Mouse (Mus musculus): Measurements from ENCODE around the gene Olfr855. TPM values are rescaled to one million over a fixed set of nuclear protein-coding genes. Genes with fewer than 3 reads are reported as not detected.
A peak's percentile ranks its signal among the peaks of the same experiment; 100 is the strongest.

The Olfr855 gene
- not detected in 2 replicates for polyA plus RNA-seq (2011; ENCODE audit: insufficient read depth, insufficient read length, low read depth, missing spikeins)

DNA sequence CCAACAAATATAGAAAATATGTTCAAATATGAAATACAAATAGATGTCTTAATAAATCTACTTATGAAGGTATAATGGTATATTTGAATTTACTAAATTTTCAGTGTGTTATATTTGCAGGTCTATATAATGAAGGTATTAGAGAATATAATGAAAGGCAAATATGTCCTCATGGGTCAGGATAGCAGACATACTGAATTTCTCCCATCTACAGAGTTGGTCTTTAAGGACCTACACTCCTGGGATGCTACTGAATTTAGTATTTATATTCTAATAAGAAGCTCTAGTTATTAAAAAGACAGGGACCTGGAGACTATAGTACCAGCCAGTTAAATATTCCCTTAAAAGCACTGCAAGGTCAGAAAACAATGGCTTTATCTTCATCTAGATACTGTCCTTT lies at the start of gene Olfr855:
Gene Olfr855, plus strand, starts transcription at position 301 of the 400 bp plus-strand sequence.
- no peaks in the 10 kb centered on the region for H3K27me3 ChIP-seq (ENCODE audit: control insufficient read depth, insufficient read depth, low read length, poor library complexity, severe bottlenecking)
- no peaks in the 10 kb centered on the region for H3K4me1 ChIP-seq (ENCODE audit: control insufficient read depth, insufficient read depth, low read length)

DNA sequence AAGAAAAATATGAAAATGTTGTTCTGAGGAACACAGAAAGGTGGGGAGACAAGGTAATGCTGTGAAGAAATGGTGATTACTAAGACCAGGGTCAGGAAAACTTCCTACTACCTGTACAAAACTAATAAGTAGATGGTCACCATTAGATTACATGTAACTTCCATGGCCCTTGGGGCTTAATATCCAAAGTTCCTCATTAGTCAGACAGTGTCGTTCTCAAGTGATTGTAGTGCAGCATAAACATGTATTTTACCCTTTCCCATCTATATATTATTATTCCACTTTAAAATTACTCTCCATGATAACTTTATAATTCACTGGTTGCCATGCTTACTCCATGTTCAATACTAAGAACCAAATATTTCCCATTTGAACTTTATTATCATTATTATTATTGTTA lies 41.4 kb upstream of the Olfr855 start, which contains the start of gene Olfr853:
Gene Olfr853, minus strand, starts transcription at position 101 of the 400 bp plus-strand sequence.
- Histone ChIP-seq H3K27ac (ENCODE audit: insufficient read depth, low read length) (no peak within 1 kb of the TSS), H3K4me1 (ENCODE audit: control insufficient read depth, insufficient read depth, low read length) (no peaks in the 10 kb centered on the region), H3K9ac (ENCODE audit: low read depth, poor library complexity, severe bottlenecking) (no peak within 1 kb of the TSS), H3K9me3 (replicated peaks; ENCODE audit: control insufficient read depth, insufficient read depth, low read length, poor library complexity, severe bottlenecking) (no peaks in the 10 kb centered on the region), H3K36me3 (ENCODE audit: control insufficient read depth, insufficient read depth, low read length, poor library complexity, severe bottlenecking) (no peaks in the 10 kb centered on the region), H3K4me3 (ENCODE audit: low read depth, low read length) (no peak within 1 kb of the TSS), H3K27me3 (ENCODE audit: control insufficient read depth, insufficient read depth, low read length, poor library complexity, severe bottlenecking) (no peaks in the 10 kb centered on the region)
- TF ChIP-seq CTCF (IDR thresholded peaks at IDR 0.05; ENCODE audit: low read depth, low read length): no peak
- no peak for TF ChIP-seq POLR2A (IDR thresholded peaks at IDR 0.05; ENCODE audit: insufficient read depth, low read length)
- TF ChIP-seq EP300 (IDR thresholded peaks at IDR 0.05; ENCODE audit: insufficient read depth, low read depth, low read length): no peak

More for the DNA sequence above, at the start of gene Olfr855:
- no peak within 1 kb of the TSS for H3K4me3 ChIP-seq (ENCODE audit: low read depth, low read length)
- H3K9ac ChIP-seq (ENCODE audit: low read depth, poor library complexity, severe bottlenecking): no peak within 1 kb of the TSS
- TF ChIP-seq POLR2A (IDR thresholded peaks at IDR 0.05; ENCODE audit: insufficient read depth, low read length): no peak
- TF ChIP-seq CTCF (IDR thresholded peaks at IDR 0.05; ENCODE audit: low read depth, low read length): no peak
- no peak for TF ChIP-seq EP300 (IDR thresholded peaks at IDR 0.05; ENCODE audit: insufficient read depth, low read depth, low read length)
- no peaks in the 10 kb centered on the region for H3K36me3 ChIP-seq (ENCODE audit: control insufficient read depth, insufficient read depth, low read length, poor library complexity, severe bottlenecking)
- no peaks in the 10 kb centered on the region for H3K9me3 ChIP-seq (replicated peaks; ENCODE audit: control insufficient read depth, insufficient read depth, low read length, poor library complexity, severe bottlenecking)
- no peak within 1 kb of the TSS for H3K27ac ChIP-seq (ENCODE audit: insufficient read depth, low read length)

DNA sequence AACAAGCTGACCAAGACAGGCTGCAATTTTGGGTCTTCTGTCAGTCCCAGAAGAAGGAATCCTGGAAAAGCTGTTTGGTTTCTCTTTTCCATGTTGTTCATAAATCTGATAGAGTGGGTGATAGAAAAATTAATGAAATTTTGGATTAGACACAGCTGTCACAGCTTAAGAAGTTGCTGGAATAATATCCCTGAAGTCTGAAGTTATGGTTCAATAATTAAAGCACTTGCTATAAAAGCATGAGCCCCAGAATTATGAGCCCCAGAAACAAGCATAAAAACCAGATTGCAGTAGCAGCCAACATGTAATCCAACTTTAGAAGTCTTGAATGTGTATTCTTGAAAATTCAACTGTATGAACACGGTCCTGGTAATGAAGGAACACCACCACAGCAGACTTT lies 15.1 kb upstream of the Olfr855 start, which contains the start of gene Olfr854:
Gene Olfr854, minus strand, starts transcription at position 101 of the 400 bp plus-strand sequence.
- no peak within 1 kb of the TSS for H3K27ac ChIP-seq (ENCODE audit: insufficient read depth, low read length)
- H3K27me3 ChIP-seq (ENCODE audit: control insufficient read depth, insufficient read depth, low read length, poor library complexity, severe bottlenecking): no peaks in the 10 kb centered on the region
- no peak within 1 kb of the TSS for H3K9ac ChIP-seq (ENCODE audit: low read depth, poor library complexity, severe bottlenecking)
- no peaks in the 10 kb centered on the region for H3K4me1 ChIP-seq (ENCODE audit: control insufficient read depth, insufficient read depth, low read length)
- TF ChIP-seq CTCF (IDR thresholded peaks at IDR 0.05; ENCODE audit: low read depth, low read length) (no peak), EP300 (IDR thresholded peaks at IDR 0.05; ENCODE audit: insufficient read depth, low read depth, low read length) (no peak), POLR2A (IDR thresholded peaks at IDR 0.05; ENCODE audit: insufficient read depth, low read length) (no peak)
- H3K36me3 ChIP-seq (ENCODE audit: control insufficient read depth, insufficient read depth, low read length, poor library complexity, severe bottlenecking): no peaks in the 10 kb centered on the region
- no peaks in the 10 kb centered on the region for H3K9me3 ChIP-seq (replicated peaks; ENCODE audit: control insufficient read depth, insufficient read depth, low read length, poor library complexity, severe bottlenecking)
- no peak within 1 kb of the TSS for H3K4me3 ChIP-seq (ENCODE audit: low read depth, low read length)

DNA sequence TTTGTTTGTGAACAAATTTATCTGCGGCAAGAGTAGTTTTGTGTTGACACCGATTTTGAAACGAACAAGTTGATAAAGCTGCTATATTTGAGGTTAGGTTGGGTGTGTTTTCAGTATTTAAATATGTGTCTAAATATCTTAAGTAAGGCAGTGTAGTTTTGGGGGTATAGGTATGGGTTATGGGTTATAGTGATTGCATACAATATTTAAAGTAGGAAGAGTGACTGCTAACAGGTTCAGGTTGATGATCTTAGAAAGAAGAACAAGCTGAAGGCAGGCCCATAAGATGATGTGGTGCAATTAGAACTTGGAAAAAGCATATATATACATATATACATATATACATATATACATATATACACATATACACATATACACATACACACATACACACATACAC lies 38.9 kb downstream of the Olfr855 start:
- Histone ChIP-seq H3K4me1 (ENCODE audit: control insufficient read depth, insufficient read depth, low read length) (no peaks in the 10 kb centered on the region), H3K9ac (ENCODE audit: low read depth, poor library complexity, severe bottlenecking) (no peak overlapping the region), H3K27ac (ENCODE audit: insufficient read depth, low read length) (no peak overlapping the region), H3K36me3 (ENCODE audit: control insufficient read depth, insufficient read depth, low read length, poor library complexity, severe bottlenecking) (peaks cover 4% of the 10 kb centered on the region), H3K27me3 (ENCODE audit: control insufficient read depth, insufficient read depth, low read length, poor library complexity, severe bottlenecking) (no peaks in the 10 kb centered on the region), H3K9me3 (replicated peaks; ENCODE audit: control insufficient read depth, insufficient read depth, low read length, poor library complexity, severe bottlenecking) (no peaks in the 10 kb centered on the region), H3K4me3 (ENCODE audit: low read depth, low read length) (no peak overlapping the region)
- TF ChIP-seq EP300 (IDR thresholded peaks at IDR 0.05; ENCODE audit: insufficient read depth, low read depth, low read length) (no peak), CTCF (IDR thresholded peaks at IDR 0.05; ENCODE audit: low read depth, low read length) (no peak), POLR2A (IDR thresholded peaks at IDR 0.05; ENCODE audit: insufficient read depth, low read length) (no peak)

DNA sequence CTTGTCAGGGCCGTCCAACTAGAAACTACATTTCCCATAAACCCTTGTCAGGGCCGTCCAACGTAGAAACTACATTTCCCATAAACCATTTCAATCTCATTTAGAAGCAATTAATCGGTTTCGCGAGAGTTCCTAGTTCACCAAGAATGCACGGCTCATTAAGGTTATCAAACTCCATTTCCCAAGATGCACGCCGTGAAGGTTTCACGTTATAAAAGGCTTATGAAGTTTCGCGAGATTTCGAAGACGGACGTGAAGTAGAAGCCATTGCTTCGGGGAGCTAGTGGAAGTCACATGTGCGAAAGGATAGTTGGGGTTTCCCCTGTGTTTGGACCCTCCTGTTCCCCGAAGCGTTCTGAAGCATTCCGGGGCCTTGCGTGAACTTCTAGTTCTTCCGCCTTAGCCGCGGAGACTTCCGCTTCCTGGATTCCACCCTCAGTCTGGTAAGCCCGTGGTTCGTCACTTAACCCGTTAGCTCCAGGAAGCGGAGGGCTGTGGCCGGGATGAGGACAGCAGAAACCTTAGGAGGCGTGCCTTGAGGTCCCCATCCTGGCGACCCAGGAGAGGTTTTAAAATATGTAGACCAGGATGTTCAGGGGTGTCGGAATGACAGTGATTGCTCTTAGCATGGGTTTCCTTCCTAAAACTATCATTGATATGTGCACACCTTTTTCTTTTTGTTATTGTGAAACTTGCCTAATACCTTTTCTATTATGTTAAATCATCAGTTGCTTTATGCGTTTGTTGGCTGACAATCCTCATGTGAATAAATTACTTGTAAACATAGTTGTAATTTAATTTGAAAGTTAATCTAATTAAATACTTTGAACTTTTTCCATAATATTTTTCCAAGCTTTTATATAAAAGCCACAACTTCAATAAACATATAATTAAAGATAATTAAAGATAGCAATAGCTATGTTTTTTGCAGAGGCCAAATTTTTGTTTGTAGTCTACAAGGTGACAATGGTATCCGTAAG lies 39.7 kb downstream of the Olfr855 start, which contains the start of gene Zfp317:
Gene Zfp317, plus strand, starts transcription at position 260 of the 980 bp plus-strand sequence.
- no peak for TF ChIP-seq CTCF (IDR thresholded peaks at IDR 0.05; ENCODE audit: low read depth, low read length)
- TF ChIP-seq EP300 (IDR thresholded peaks at IDR 0.05; ENCODE audit: insufficient read depth, low read depth, low read length): 0 out of 2 replicates have a peak, but pooled peaks have one; percentile 18
- peak; percentile 56 for TF ChIP-seq POLR2A (IDR thresholded peaks at IDR 0.05; ENCODE audit: insufficient read depth, low read length)
- H3K9ac ChIP-seq (ENCODE audit: low read depth, poor library complexity, severe bottlenecking): peak within 1 kb of the TSS; percentile 25

More for the DNA sequence above, 39.7 kb downstream of the Olfr855 start, which contains the start of gene Zfp317:
- Histone ChIP-seq H3K36me3 (ENCODE audit: control insufficient read depth, insufficient read depth, low read length, poor library complexity, severe bottlenecking) (peaks cover 5% of the 10 kb centered on the region), H3K9me3 (replicated peaks; ENCODE audit: control insufficient read depth, insufficient read depth, low read length, poor library complexity, severe bottlenecking) (no peaks in the 10 kb centered on the region), H3K4me3 (ENCODE audit: low read depth, low read length) (peak within 1 kb of the TSS; percentile 70), H3K27me3 (ENCODE audit: control insufficient read depth, insufficient read depth, low read length, poor library complexity, severe bottlenecking) (no peaks in the 10 kb centered on the region), H3K4me1 (ENCODE audit: control insufficient read depth, insufficient read depth, low read length) (no peaks in the 10 kb centered on the region), H3K27ac (ENCODE audit: insufficient read depth, low read length) (peak within 1 kb of the TSS; percentile 70)
